Mouse (Mus musculus) lung, postnatal 0 days (tissue): ENCODE data around the gene Ddn. TPM values are rescaled to one million over a fixed set of nuclear protein-coding genes. Genes with fewer than 3 reads are reported as not detected.
A peak's percentile ranks its signal among the peaks of the same experiment; 100 is the strongest.

ENCODE experiments used
- ATAC-seq: fragments of 200-750 bp; cut with Nextera tagmentation; 2 replicates; pipeline ENCODE4 v1.8.0; 2017; ENCODE audit warnings: moderate library complexity
- DNase-seq: peaks from one replicate; pipeline ENCODE4 v3.0.0-alpha.2; 2016; ENCODE audit warnings: low spot score
- H3K27ac ChIP-seq: fragments of 300-500 bp; sonication (generic); 2 replicates; pipeline ENCODE4 v1.5.1; 2014; ENCODE audit warnings: antibody characterized with exemption, mild to moderate bottlenecking, low read length, mixed read lengths
- H3K27me3 ChIP-seq: fragments of 300-500 bp; sonication (generic); replicated peaks from 2 replicates; pipeline ENCODE4 v1.6.1; 2014; ENCODE audit warnings: low read length, mixed read lengths; ENCODE audit not compliant: insufficient read depth
- H3K36me3 ChIP-seq: fragments of 300-500 bp; sonication (generic); 2 replicates; pipeline ENCODE4 v1.6.1; 2014; ENCODE audit warnings: low read length, mixed read lengths; ENCODE audit not compliant: insufficient read depth
- H3K4me1 ChIP-seq: fragments of 300-500 bp; sonication (generic); 2 replicates; pipeline ENCODE4 v1.6.1; 2014; ENCODE audit warnings: antibody characterized with exemption, low read depth, low read length, mixed read lengths; ENCODE audit not compliant: insufficient read depth
- H3K4me2 ChIP-seq: fragments of 300-500 bp; sonication (generic); replicated peaks from 2 replicates; pipeline ENCODE4 v1.6.1; 2014; ENCODE audit warnings: low read depth, mild to moderate bottlenecking, low read length, moderate library complexity, mixed read lengths
- H3K4me3 ChIP-seq: fragments of 300-500 bp; sonication (generic); 2 replicates; pipeline ENCODE4 v1.5.1; 2014; ENCODE audit warnings: low read depth, low read length
- H3K9ac ChIP-seq: fragments of 300-500 bp; sonication (generic); replicated peaks from 2 replicates; pipeline ENCODE4 v1.6.1; 2014; ENCODE audit warnings: low read depth, mild to moderate bottlenecking
- H3K9me3 ChIP-seq: fragments of 300-500 bp; sonication (generic); 2 replicates; pipeline ENCODE4 v1.6.1; 2016; ENCODE audit warnings: low read length, mixed read lengths
- CTCF ChIP-seq: IDR thresholded peaks from 2 replicates; pipeline ENCODE4 v1.5.1; 2016; ENCODE audit warnings: antibody characterized with exemption, mild to moderate bottlenecking
- EP300 ChIP-seq: IDR thresholded peaks from 2 replicates; pipeline ENCODE4 v1.6.1; 2016; ENCODE audit warnings: antibody characterized with exemption, mild to moderate bottlenecking, control low read depth
- WGBS: fragments of 180-500 bp; shearing (Covaris S2); extraction: QIAGEN DNeasy Blood & Tissue Kit; methylation state at CpG from one replicate; pipeline ENCODE4 v1.1.7; 2014; 5-methylcytosine and 5-hydroxymethylcytosine counted together
- polyA plus RNA-seq: library from polyadenylated mRNA; unstranded; fragments of >200 nt; fragmentation: Nextera tagmentation; extraction: Ambion mirVana; gene quantifications from 2 replicates; pipeline ENCODE4 v1.2.1, GENCODE M21; 2015

The Ddn gene
- polyA plus RNA-seq, 1 experiment from 2014 or later, result 0.04 TPM

DNA sequence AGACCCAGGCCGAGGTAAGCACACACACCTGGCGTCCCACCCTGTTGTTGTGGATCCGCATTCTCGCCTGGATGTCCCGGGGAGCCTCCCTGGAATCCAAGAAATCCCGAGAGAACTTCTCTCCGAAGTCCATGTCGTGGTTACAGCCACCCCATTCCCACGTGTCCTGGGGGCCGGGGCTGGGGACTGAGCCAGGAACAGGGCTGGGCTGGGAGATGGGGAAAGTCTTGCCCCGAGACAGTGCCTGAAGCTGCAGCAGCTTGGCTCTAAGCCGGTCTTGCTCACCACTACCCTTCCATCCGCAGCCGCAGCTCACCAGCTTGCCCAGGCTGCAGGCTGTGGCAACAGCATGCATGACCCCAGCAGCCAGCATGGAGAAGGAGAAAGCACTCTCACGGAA is 35.2 kb downstream of the Ddn start:
- H3K27me3 ChIP-seq, result peaks cover 61% of the 10 kb centered on the region
- H3K9ac ChIP-seq, result no peak overlapping the region
- WGBS, result 28% methylated on average over 15 of the region's 15 CpGs
- DNase-seq, result no peak
- no peak for ATAC-seq
- TF ChIP-seq EP300, result no peak
- TF ChIP-seq CTCF, result no peak
- H3K4me2 ChIP-seq, result no peak overlapping the region
- H3K4me1 ChIP-seq, result peaks cover 12% of the 10 kb centered on the region; the same call in 1 of the 2 replicates
- no peaks in the 10 kb centered on the region for H3K36me3 ChIP-seq
- no peak overlapping the region for H3K4me3 ChIP-seq
- no peaks in the 10 kb centered on the region for H3K9me3 ChIP-seq
- no peak overlapping the region for H3K27ac ChIP-seq

DNA sequence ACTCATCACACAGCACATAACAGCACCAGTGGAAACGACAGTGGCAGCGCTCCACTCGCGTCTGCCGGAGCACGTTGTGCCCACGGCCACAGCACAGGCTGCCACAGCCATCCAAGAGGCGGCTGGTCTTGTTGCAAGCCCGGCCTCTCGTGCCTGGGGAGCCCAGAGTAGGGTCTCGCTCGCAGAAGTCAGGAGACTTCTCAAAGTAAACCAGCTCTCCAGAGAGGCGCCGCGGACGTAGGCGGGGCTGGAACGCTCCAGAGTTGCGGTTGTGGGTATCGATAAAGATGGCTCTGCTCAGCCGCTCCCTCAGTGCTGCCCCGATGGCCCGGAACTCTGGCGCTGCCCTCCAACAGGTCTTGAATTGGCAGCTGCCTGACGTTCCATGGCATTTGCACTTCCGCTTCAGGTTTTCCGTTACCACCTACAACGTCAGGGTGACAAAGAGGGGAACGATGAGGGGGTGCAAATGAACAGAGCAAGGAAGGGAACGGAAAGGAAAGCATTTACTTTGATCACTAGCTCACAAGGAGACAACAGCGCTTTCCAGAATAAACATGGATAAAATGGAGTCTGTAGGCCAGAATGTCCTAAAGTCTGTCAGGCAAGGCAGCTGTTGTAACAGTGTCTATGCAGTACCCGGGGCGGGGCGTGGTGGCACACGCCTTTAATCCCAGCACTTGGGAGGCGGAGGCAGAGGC is 36.6 kb downstream of the Ddn start:
- 4% methylated on average over 36 of the region's 36 CpGs for WGBS

DNA sequence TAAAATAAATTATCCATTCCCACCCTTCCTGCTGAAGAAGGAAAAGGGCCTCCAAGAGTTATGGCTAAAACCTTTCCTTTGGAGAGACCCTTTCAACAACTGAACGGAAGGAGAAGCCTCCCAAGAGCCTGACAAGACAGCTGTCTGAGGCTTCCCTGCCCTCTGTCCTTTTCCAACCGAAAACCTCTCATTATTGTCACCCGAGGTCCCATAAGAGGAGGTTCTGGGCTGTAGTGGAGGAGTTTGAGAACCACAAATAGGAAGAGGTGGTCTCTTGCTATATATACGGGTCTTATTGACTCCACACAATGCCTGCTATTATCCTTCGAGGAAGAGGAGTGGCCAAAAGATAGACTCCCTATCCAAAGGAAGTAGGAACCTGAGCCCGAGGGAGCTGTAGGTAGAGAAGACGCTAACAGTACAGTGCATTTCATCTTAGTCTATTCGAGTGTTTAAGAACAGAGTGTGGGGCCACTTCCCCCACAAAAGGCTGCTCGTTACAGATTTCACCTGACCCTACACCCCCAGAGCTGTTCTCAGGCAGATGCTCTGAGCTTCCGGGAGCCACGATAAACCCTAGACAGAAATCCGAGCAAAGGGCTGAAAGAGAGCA is 37.4 kb downstream of the Ddn start:
- TF ChIP-seq EP300 (no peak), CTCF (no peak)
- Histone ChIP-seq H3K4me3 (peak overlapping the region; percentile 31), H3K27ac (no peak overlapping the region), H3K27me3 (peaks cover 39% of the 10 kb centered on the region), H3K36me3 (no peaks in the 10 kb centered on the region), H3K9me3 (no peaks in the 10 kb centered on the region), H3K4me2 (peak overlapping the region; percentile 62), H3K9ac (no peak overlapping the region), H3K4me1 (0 out of 2 replicates have a peak, but pooled peaks cover 8% of the 10 kb centered on the region)
- DNase-seq (no peak), ATAC-seq (no peak)
- WGBS, result 7% methylated on average over 12 of the region's 12 CpGs

More for the DNA sequence above, 36.6 kb downstream of the Ddn start:
- Histone ChIP-seq H3K4me1 (peaks cover 10% of the 10 kb centered on the region; the same call in 1 of the 2 replicates), H3K9ac (peak overlapping the region; percentile 32), H3K27me3 (peaks cover 47% of the 10 kb centered on the region), H3K9me3 (no peaks in the 10 kb centered on the region), H3K36me3 (no peaks in the 10 kb centered on the region), H3K4me2 (peak overlapping the region; percentile 62), H3K4me3 (peak overlapping the region; percentile 31), H3K27ac (no peak overlapping the region)
- ATAC-seq, result peak; percentile 34
- TF ChIP-seq EP300 (no peak), CTCF (no peak)
- peak; percentile 32 for DNase-seq

DNA sequence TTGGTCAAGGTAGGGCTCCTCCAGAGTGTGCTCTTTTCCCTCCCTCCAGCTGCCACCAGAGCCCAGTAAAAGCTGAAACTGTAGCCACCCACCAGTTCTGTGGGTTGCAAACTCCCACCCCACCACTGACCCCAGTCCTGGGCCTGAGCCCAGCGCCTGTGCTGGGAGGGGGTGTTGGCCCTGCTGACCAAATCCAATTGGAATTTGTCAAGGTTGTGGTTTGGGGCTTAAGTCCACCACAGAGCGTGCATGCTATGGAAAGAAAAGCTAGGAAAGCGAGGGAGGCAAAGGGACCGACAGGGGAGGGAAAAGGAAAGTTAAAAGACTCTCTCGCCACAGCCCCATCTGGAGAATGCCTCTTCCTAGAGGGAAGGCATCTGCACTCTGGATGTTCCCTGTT is 41.0 kb downstream of the Ddn start:
- WGBS, result 18% methylated on average over 5 of the region's 5 CpGs
- 0 out of 2 replicates have a peak, but pooled peaks cover 13% of the 10 kb centered on the region for H3K27me3 ChIP-seq

DNA sequence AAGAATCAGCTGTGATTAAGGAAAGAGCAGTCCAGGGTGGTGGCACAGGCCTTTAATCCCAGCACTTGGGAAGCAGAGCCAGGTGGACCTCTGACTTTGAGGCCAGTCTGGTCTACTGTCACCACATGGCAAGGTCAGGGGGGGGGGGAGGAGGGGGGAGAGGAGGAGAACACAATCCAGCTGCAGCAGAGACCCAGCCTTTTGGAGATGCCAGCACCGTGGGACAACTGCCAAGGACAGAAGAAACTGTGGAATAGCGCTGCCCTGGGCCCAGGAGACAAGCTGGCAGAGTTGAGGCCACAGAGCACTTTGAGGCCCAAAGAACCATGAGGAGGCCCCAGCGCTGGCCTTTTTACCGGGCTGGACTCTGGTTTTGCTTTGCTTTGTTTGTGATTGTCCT is 43.4 kb downstream of the Ddn start:
- H3K4me3 ChIP-seq, result no peak overlapping the region
- TF ChIP-seq EP300 (no peak), CTCF (no peak)
- no peak for DNase-seq

More for the DNA sequence above, 41.0 kb downstream of the Ddn start:
- Histone ChIP-seq H3K27ac (no peak overlapping the region), H3K9ac (no peak overlapping the region), H3K36me3 (no peaks in the 10 kb centered on the region), H3K4me3 (no peak overlapping the region), H3K9me3 (no peaks in the 10 kb centered on the region), H3K4me1 (peaks cover 10% of the 10 kb centered on the region; the same call in 1 of the 2 replicates), H3K4me2 (no peak overlapping the region)
- no peak for TF ChIP-seq CTCF
- TF ChIP-seq EP300, result no peak
- no peak for DNase-seq
- no peak for ATAC-seq

DNA sequence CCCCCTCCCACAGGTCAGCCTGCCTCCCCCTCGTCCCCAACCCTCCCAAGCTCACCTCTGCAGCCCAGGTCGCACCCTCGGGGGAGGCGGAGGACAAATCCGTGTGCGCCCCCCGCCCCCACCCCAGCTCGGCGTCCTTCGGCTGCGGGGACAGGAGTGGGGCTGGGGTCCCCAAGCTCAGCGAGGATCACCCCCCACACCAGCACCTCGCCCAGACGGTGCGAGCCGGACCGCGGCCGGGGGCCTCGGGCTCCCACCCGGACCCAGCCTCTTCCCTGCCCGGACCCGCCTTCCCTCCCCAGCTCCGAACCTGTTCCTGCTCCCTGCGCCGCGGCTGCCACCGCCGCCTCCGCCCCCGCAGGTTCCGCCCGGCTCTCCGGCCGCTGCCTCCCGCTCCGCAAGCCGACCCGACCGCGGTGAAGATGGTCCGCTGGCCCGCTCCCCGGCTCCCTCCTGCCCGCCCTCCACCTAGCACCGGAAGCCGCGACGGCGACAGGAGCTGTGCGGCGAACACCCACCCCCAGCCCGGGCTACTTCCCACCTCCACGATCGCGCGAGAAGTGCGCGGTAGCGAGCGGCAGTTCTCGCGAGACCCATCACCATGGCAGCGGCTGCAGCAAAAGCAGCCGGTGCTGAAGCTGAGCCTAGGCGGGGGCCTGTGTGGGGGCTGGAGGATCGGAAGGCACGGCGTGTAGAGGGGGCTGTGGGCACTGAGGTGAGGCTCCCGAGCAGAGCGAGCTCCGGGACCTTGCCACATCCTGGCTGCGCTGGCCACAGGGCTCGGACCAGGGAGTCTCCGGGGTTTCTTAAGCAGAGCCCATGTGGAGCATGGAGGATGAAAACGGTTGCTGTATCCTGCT is 46.4 kb downstream of the Ddn start, which contains the start of gene Arf3:
TSS of gene Arf3 (minus strand) at position 545 of the 860 bp plus-strand sequence.
- WGBS, result 2% methylated on average over 58 of the region's 76 CpGs
- DNase-seq, result peak; percentile 97
- TF ChIP-seq EP300 (peak; percentile 81), CTCF (no peak)

More for the DNA sequence above, 43.4 kb downstream of the Ddn start:
- no peaks in the 10 kb centered on the region for H3K36me3 ChIP-seq
- 69% methylated on average over 4 of the region's 4 CpGs for WGBS
- no peak overlapping the region for H3K27ac ChIP-seq
- H3K4me2 ChIP-seq, result no peak overlapping the region
- H3K9ac ChIP-seq, result no peak overlapping the region
- no peaks in the 10 kb centered on the region for H3K27me3 ChIP-seq
- no peaks in the 10 kb centered on the region for H3K9me3 ChIP-seq
- peaks cover 8% of the 10 kb centered on the region; the same call in 1 of the 2 replicates for H3K4me1 ChIP-seq
- no peak for ATAC-seq

More for the DNA sequence above, 46.4 kb downstream of the Ddn start, which contains the start of gene Arf3:
- Histone ChIP-seq H3K27me3 (no peaks in the 10 kb centered on the region), H3K9ac (peak within 1 kb of the TSS; percentile 70), H3K27ac (peak within 1 kb of the TSS; percentile 86), H3K4me3 (peak within 1 kb of the TSS; percentile 95), H3K36me3 (no peaks in the 10 kb centered on the region), H3K4me2 (peak within 1 kb of the TSS; percentile 97), H3K4me1 (peaks cover 8% of the 10 kb centered on the region; the same call in 1 of the 2 replicates), H3K9me3 (no peaks in the 10 kb centered on the region)
- ATAC-seq, result peak; percentile 97
